Mouse (Mus musculus) midbrain, embryonic 14.5 days (tissue): ENCODE measurements around the gene Mcm6. TPM values are rescaled to one million over a fixed set of nuclear protein-coding genes. Genes with fewer than 3 reads are reported as not detected.

Experiments used
- ATAC-seq: fragments of 200-750 bp; cut with Nextera tagmentation; 2 replicates; pipeline ENCODE4 v1.8.0; 2017; ENCODE audit warnings: moderate number of reproducible peaks, moderate library complexity; ENCODE audit not compliant: low FRiP score, low TSS enrichment
- DNase-seq: peaks from one replicate; pipeline ENCODE4 v3.0.0-alpha.2; 2015
- H3K27ac ChIP-seq: fragments of 300-500 bp; sonication (generic); replicated peaks from 2 replicates; pipeline ENCODE4 v1.5.1; 2014; ENCODE audit warnings: mild to moderate bottlenecking, low read depth, low read length, moderate library complexity
- H3K27me3 ChIP-seq: fragments of 300-500 bp; sonication (generic); 2 replicates; pipeline ENCODE4 v1.6.1; 2014; ENCODE audit warnings: low read length, control low read depth, mixed read lengths; ENCODE audit not compliant: control insufficient read depth, insufficient read depth
- H3K36me3 ChIP-seq: fragments of 300-500 bp; sonication (generic); 2 replicates; pipeline ENCODE4 v1.6.1; 2014; ENCODE audit warnings: low read length, control low read depth; ENCODE audit not compliant: control insufficient read depth, insufficient read depth
- H3K4me1 ChIP-seq: fragments of 300-500 bp; sonication (generic); 2 replicates; pipeline ENCODE4 v1.6.1; 2014; ENCODE audit warnings: mild to moderate bottlenecking, antibody characterized with exemption, low read length, control low read depth; ENCODE audit not compliant: control insufficient read depth, insufficient read depth
- H3K4me2 ChIP-seq: fragments of 300-500 bp; sonication (generic); 2 replicates; pipeline ENCODE4 v1.6.1; 2014; ENCODE audit warnings: mild to moderate bottlenecking, low read length, moderate library complexity
- H3K4me3 ChIP-seq: fragments of 300-500 bp; sonication (generic); replicated peaks from 2 replicates; pipeline ENCODE4 v1.5.1; 2014; ENCODE audit warnings: low read depth, low read length
- H3K9ac ChIP-seq: fragments of 300-500 bp; sonication (generic); replicated peaks from 2 replicates; pipeline ENCODE4 v1.6.1; 2014; ENCODE audit warnings: mild to moderate bottlenecking, low read length, moderate library complexity
- H3K9me3 ChIP-seq: fragments of 300-500 bp; sonication (generic); 2 replicates; pipeline ENCODE4 v1.6.1; 2016; ENCODE audit warnings: low read length, control low read depth, mixed read lengths; ENCODE audit not compliant: control insufficient read depth
- WGBS: fragments of 180-500 bp; shearing (Covaris S2); extraction: QIAGEN DNeasy Blood & Tissue Kit; methylation state at CpG from one replicate; pipeline ENCODE4 v1.1.7; 2014; 5-methylcytosine and 5-hydroxymethylcytosine counted together
- polyA plus RNA-seq: library from polyadenylated mRNA; unstranded; fragments of >200 nt; fragmentation: Nextera tagmentation; extraction: Ambion mirVana; gene quantifications from 2 replicates; pipeline ENCODE4 v1.2.1, GENCODE M21; 2014

The Mcm6 gene
- polyA plus RNA-seq, 1 experiment from 2014 or later: 77.8 TPM

DNA sequence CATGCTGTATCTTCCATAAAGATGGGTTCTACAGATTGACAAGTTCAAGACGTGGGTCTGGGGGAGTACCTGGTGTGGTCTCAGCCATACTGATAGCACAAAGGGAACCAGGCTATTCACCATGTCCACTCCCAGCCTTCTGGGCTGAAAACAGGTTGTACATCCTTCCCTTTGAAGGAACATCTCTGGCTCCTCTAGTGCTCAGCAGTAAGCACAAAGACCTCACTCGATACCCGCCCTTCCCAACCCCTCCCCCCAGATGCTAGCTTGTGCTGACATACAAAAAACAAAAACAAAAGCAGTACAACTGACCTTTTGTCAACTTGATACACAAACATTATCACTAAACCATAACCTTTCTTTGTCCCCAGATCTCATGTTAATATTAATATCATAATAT, 35.2 kb upstream of the Mcm6 start:
- 86% methylated on average over 3 of the region's 3 CpGs for WGBS

DNA sequence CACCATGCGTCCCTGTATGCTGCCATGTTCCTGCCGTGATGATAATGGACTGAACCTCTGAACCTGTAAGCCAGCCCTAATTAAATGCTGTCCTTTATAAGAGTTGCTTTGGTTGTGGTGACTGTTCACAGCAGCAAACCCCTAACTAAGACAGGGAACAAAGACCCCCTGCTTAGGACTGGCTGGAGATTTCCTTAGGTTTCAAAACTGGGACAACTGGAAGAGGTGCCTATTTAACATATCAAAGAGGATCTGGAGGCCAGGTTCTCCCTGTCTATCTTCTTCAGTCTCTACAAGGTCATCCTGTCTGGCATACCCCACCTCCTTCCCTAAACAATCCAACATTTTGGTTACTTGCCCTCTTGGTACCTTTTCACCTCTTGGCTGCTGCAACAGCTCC, 32.9 kb upstream of the Mcm6 start:
- 45% methylated on average over 2 of the region's 2 CpGs for WGBS
- no peaks in the 10 kb centered on the region for H3K27me3 ChIP-seq

More for the DNA sequence above, 35.2 kb upstream of the Mcm6 start:
- Histone ChIP-seq H3K27me3 (no peaks in the 10 kb centered on the region), H3K9ac (no peak overlapping the region), H3K9me3 (no peaks in the 10 kb centered on the region), H3K4me3 (no peak overlapping the region), H3K4me1 (no peaks in the 10 kb centered on the region), H3K36me3 (peaks cover 8% of the 10 kb centered on the region; the same call in 1 of the 2 replicates), H3K27ac (no peak overlapping the region), H3K4me2 (no peak overlapping the region)
- no peak for ATAC-seq
- no peak for DNase-seq

DNA sequence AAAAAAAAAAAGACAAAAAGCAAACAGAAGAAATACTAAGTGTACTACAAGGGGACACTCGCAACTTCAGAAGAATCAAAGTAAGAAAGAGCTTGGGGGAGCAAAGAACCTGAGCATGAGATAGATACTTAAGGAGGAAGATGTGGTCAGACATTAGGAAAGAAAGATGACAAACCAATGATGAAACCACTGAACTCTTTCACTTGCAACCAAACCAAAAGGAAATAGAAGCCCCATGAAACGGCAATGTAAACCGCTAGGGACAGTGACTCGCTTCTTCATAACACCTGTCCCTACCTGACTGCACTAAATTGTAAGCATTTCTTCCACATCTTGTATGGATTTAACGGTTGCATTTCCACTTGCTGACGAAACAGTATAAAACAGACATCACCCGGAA, 27.0 kb upstream of the Mcm6 start:
- H3K36me3 ChIP-seq: peaks cover 39% of the 10 kb centered on the region
- no peaks in the 10 kb centered on the region for H3K9me3 ChIP-seq
- H3K27me3 ChIP-seq: no peaks in the 10 kb centered on the region
- 96% methylated on average over 7 of the region's 7 CpGs for WGBS
- no peak overlapping the region for H3K4me2 ChIP-seq
- no peaks in the 10 kb centered on the region for H3K4me1 ChIP-seq
- H3K9ac ChIP-seq: no peak overlapping the region
- no peak overlapping the region for H3K27ac ChIP-seq
- no peak for ATAC-seq
- H3K4me3 ChIP-seq: no peak overlapping the region
- no peak for DNase-seq

More for the DNA sequence above, 32.9 kb upstream of the Mcm6 start:
- H3K4me1 ChIP-seq: no peaks in the 10 kb centered on the region
- no peak overlapping the region for H3K9ac ChIP-seq
- DNase-seq: no peak
- ATAC-seq: no peak
- H3K9me3 ChIP-seq: no peaks in the 10 kb centered on the region
- H3K4me3 ChIP-seq: no peak overlapping the region
- H3K27ac ChIP-seq: no peak overlapping the region
- no peak overlapping the region for H3K4me2 ChIP-seq
- peaks cover 22% of the 10 kb centered on the region for H3K36me3 ChIP-seq

DNA sequence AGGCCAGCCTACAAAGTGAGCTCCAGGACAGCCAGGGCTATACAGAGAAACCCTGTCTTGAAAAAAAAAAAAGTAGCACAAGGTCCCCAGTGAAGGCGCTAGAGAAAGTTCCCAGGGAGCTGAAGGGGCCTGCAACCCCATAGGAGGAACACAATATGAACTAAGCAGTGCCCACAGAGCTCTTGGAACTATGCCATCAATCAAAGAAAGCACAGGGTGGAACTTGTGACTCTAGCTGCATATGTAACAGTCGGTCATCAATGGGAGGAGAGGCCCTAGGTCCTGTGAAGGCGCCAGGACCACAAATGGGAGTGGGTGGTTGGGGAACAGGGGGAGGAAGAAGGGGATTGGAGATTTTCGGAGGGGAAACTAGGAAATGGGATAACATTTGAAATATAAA, 17.4 kb upstream of the Mcm6 start:
- H3K36me3 ChIP-seq: peaks cover 23% of the 10 kb centered on the region
- no peak overlapping the region for H3K27ac ChIP-seq
- H3K4me3 ChIP-seq: no peak overlapping the region
- H3K27me3 ChIP-seq: no peaks in the 10 kb centered on the region
- H3K9ac ChIP-seq: no peak overlapping the region
- H3K4me2 ChIP-seq: no peak overlapping the region
- H3K4me1 ChIP-seq: no peaks in the 10 kb centered on the region
- WGBS: 77% methylated on average over 4 of the region's 4 CpGs
- no peaks in the 10 kb centered on the region for H3K9me3 ChIP-seq
- DNase-seq (no peak), ATAC-seq (no peak)

DNA sequence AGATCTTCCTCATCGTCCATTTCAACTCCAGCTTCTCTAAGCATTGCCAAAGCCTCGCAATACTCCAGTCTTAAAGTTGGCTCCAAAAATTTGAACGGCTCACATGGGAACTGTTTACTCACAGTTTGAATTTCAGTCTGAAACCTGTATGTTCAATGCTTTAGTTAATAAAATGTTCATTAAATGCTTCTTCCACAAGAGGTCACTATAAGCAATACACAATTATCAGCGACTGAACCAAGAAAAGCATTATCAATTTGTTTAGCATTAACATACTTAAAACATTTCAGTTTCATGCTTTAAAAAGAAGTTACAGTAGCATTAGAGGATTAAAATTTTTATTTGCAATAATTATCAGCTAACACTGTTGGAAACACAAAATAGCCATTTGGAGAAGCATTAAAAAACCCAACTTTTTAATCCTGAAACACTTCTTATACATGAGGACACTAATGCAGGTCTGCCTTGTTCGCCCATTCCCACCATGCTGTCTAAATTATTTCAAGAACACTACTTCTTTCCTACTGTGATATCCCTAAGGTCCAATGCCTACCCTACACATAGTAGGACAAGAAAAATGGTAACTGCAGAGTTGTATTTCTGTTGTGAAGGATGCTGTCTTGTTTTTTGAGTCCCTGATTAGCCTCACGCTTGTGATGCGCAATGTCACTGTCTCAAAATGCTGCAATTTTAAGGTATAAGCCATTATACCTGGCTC, 12.8 kb upstream of the Mcm6 start:
- no peak for ATAC-seq
- no peaks in the 10 kb centered on the region for H3K9me3 ChIP-seq
- H3K4me3 ChIP-seq: no peak overlapping the region
- peak; percentile 79 for DNase-seq
- no peak overlapping the region for H3K27ac ChIP-seq
- 78% methylated on average over 7 of the region's 7 CpGs for WGBS
- no peak overlapping the region for H3K4me2 ChIP-seq
- peaks cover 19% of the 10 kb centered on the region for H3K36me3 ChIP-seq
- no peak overlapping the region for H3K9ac ChIP-seq
- H3K27me3 ChIP-seq: no peaks in the 10 kb centered on the region
- no peaks in the 10 kb centered on the region for H3K4me1 ChIP-seq

DNA sequence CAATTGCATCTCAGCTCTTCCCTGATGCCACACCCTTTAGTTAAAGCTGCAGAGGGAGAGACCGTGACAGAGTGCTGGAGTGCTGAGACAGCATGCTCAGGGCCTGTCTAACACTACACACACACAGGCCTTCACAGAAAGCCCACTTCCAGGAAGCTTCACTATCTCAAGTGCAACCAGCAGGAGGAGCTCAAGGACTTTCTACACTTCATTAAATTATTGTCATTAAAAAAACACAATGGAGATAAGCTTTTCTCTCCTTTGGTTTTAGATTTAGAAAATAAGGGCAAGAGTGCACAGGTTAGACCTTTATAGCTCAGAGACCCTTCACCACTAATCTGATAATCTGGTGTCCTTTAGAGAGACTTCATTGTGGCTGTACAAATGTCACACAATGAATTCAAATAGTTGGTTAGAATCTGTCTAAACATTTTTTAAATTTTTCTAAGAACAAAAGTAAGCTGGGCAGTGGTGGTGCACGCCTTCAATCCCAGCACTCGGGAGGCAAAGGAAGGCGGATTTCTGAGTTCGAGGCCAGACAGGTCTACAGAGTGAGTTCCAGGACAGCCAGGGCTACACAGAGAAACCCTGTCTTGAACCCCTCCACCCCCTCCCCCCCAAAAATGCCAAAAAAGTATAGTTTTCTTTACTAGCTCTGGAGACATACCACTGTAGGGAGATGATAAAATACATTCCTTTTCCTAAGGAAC, 9.4 kb upstream of the Mcm6 start:
- H3K4me1 ChIP-seq: no peaks in the 10 kb centered on the region
- peaks cover 16% of the 10 kb centered on the region for H3K36me3 ChIP-seq
- H3K27me3 ChIP-seq: no peaks in the 10 kb centered on the region
- WGBS: 45% methylated on average over 5 of the region's 5 CpGs
- H3K9ac ChIP-seq: no peak overlapping the region
- no peak overlapping the region for H3K4me2 ChIP-seq
- ATAC-seq (peak; percentile 69; the same call in 1 of the 2 replicates), DNase-seq (peak; percentile 87)
- no peak overlapping the region for H3K4me3 ChIP-seq
- no peak overlapping the region for H3K27ac ChIP-seq
- no peaks in the 10 kb centered on the region for H3K9me3 ChIP-seq

DNA sequence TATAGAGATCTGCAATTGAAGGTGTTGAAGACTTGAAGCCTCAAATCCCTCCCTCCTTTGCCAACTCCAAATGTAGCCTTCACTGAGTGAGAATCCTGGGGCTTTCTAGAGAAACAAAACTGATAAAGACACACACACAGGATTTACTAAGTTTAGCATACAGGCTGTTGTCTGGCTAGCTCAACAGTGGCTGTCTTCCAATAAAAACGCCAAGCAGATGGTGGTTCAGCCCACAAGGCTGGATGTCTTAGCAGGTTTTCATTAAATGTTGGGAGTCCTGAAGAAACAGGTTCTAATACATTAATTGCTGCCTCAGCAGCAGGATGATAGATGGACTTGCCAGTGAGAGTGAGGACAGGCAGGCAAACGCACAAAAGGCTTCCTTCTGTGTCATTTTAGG, 1.1 kb upstream of the Mcm6 start:
- DNase-seq (no peak), ATAC-seq (no peak)
- Histone ChIP-seq H3K9me3 (no peaks in the 10 kb centered on the region), H3K4me3 (no peak overlapping the region), H3K4me1 (peaks cover 6% of the 10 kb centered on the region; the same call in 1 of the 2 replicates), H3K27me3 (no peaks in the 10 kb centered on the region), H3K4me2 (no peak overlapping the region), H3K36me3 (peaks cover 25% of the 10 kb centered on the region), H3K27ac (no peak overlapping the region), H3K9ac (no peak overlapping the region)
- WGBS: 80% methylated on average over 2 of the region's 2 CpGs

DNA sequence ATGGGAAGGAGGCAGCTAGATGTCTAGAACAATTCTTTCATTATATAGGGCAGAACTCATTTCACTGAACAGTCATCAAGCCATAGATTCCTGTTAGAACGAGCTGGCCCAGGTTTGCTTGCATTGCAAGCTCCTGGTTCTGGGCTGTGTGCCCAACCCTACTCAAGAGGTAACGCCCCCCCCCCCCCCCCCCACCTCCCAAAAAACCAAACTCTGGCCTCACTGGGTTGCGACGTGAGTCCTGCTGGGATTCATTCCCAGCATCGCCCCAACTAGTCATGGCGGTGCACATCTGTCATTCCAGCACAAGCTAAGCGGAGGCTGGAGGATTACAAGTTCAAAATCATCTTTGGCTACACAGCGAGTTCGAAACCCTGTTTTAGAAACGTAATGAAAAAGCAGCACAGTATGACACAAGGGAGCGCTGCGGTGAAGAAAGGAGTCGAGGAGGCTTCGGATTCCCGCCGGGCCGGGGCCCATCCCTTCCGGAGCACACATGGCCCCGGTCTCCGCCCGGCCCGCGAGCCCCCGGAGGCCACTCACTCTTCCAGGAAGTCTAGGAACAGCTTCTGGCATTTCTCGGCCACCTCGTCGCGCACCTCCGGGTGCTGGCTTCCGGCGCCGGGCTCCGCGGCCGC, 429 bp downstream of the Mcm6 start:
- H3K4me2 ChIP-seq: peak overlapping the region; percentile 81
- H3K9me3 ChIP-seq: no peaks in the 10 kb centered on the region
- DNase-seq (no peak), ATAC-seq (peak; percentile 73)
- peaks cover 6% of the 10 kb centered on the region; the same call in 1 of the 2 replicates for H3K4me1 ChIP-seq
- under 1% methylated on average over 35 of the region's 35 CpGs for WGBS
- H3K36me3 ChIP-seq: peaks cover 22% of the 10 kb centered on the region
- peak overlapping the region; percentile 78 for H3K4me3 ChIP-seq
- no peaks in the 10 kb centered on the region for H3K27me3 ChIP-seq
- peak overlapping the region; percentile 52 for H3K27ac ChIP-seq
- peak overlapping the region; percentile 59 for H3K9ac ChIP-seq
